Mouse (Mus musculus) heart, postnatal 0 days (tissue): ENCODE measurements at regions not wholly inside any gene's neighbourhood (a gene's known extent, or its start where the extent isn't known, plus 50 kb on each side); places are given as distances from the start of the nearest gene placed in this dataset.

ENCODE experiments used
- CTCF ChIP-seq: IDR thresholded peaks from 2 replicates; pipeline ENCODE4 v1.5.1; 2016; ENCODE audit warnings: antibody characterized with exemption, control low read depth, low read depth
- EP300 ChIP-seq: IDR thresholded peaks from 2 replicates; pipeline ENCODE4 v1.6.1; 2016; ENCODE audit warnings: antibody characterized with exemption, low read depth

- TF ChIP-seq CTCF (no peak), EP300 (no peak)
These were observed 108.7 kb downstream of the Gm10260 start for GRCm38 (mm10) chr13:97651761-97652160.
